Mouse (Mus musculus): ENCODE measurements around the gene Fah.

Fah gene

DNA sequence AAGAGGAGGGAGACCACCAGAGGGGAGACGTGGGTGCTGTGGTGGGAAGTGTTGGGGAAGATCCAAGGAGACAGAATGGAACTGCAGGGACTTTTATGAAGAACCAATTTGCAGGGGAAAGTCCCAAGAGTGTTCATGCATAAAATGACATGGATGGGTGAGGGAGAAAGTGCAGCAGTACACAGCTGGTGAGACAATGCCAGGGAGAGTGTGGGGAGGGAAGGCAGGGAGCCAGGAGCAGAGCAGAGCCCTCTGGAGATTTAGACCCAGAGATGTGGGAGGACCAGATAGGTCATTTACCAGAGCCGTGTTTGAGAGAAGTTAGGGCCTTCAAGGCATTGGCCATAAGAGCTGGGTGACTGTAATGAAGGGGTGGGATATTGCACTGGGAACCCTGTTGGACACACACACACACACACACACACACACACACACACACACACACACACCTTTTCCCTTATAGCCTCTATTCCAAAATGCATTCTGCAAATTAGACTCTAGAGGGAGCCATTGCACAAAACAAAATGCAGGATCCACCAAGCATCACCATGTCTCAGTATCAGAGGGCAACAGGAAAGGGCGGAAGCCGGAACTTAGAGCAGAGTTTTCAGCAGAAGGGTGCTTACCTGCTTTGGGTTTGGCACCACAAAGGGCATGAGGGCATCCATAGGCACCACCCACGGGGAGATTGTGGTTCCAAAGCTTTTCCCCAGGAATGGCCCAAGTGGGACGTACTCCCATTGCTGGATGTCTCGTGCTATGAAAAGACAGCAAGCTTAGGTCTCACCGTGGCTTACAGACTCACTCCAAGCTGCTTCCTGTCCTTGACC is 12.2 kb downstream of the Fah start:
- peak; percentile 53 for DNase-seq

DNA sequence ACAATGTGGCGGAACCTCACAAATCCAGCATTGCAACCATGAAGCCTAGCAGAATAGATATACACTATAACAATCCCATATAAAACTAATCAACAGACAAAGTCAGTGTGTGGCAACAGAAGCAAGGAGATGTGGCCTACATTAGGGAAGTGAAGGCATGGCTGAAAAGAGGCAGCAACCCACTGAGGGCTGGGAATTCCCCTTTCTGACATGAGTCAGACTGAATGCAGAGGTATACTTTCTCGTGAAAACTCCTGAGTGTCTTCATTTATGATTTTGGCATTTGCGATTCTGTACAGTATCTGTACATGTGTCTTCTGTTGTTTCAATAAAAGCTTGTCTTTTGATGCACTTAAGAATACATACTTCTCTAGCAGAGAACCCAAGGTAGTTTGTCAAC is 15.2 kb downstream of the Fah start:
- DNase-seq = no peak

DNA sequence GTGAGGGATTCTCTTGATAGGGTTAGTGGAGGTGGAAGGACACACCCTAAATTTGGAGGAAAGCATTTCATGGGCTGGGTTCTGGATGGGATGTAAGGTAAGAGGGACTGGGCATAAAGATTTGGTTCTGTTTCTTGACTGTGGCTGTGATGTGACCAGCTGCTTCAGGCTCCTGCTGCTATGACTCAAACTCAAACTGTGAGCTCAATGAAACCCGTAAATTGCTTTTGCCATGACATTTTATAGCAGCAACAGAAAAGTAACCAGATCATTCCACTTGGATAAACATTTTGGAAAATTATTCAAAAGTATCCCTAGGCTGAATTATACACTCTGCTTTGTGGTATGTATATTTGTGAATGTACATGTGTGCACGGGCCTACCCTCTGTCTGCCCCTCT is 15.9 kb downstream of the Fah start:
- DNase-seq = no peak

DNA sequence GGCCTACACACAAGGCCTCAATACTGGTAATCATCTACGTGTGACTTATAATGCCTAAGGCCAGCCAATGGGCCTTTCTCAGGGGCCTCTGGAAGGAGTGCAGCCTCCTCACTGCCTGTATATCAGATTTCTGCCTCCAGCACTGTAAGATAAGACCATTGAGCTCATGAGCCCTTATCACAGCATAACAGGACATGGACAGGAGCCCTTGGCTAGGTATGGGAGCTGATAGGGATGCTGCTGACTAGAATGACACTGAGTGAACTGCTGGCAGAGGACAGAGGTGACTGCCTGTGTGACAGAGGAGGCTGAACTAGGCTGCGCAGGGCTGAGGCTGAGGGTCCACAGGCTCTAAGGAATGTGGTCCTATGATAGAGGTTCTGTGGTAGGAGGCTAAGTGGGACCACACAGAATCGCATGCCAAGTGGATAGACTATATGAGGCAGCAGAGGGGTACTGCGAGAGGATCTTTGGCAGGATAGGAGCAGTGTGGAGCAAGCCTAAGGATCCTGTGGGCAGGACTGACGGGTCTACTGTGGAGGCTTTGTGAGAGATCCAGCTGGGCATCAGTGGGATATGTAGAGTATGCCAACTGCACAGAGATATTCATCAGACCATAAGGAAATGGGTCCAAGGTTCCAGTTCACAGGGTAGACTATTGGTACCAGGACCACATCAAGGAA is 19.3 kb downstream of the Fah start:
- DNase-seq = no peak

DNA sequence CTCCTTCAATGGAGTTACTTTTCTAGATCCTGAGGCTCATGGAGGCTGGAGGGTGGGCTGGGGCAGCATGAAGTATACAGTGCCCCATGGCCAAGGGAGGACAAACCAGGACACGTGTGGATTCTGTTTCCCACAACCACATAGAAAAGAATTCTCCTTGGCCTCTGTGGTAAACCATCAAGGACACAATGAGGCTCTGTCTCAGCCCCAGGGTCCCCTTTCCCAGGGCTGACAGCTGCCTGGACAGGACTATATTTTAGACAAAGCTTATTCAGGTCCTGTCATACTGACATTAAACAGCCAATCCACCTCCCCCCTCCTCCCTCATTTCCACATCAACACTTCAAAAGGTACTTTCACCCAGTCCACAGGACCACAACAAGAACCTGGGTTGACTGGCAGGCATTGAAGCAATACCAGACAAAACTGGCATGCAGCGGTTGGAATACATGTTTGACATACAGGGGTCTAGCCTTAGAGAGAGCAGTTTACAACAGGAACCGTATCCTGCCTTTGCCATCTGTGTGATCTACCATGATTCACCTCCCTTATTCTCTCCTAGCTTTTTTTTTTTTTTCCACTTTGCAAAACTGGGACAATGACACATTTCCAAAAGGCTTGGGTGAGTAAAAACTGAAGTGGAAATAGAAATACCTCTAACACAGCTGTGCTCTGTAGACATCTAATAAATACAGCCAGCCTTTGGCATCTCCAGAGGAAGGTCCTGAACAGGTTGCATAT is 20.0 kb downstream of the Fah start:
- no peak for DNase-seq

DNA sequence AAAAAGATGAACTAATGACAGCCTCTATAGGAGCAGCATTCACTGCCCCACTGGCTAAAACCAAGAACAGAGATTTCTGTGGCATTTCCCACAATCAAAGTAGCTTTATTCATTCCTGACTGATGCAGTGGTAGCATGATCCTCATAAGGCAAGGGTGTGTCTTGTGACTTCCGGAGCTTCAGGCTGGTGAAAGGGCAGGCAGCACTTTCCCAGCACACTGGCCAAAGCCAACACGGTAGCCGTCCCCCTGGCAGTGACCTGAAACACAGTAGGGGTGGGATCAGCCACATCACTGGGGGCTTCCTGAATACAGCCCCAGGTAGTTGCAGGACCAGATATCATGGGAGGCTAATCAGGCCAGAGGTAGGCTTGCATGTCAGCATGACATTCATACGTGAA is 21.4 kb downstream of the Fah start:
- no peak for DNase-seq

DNA sequence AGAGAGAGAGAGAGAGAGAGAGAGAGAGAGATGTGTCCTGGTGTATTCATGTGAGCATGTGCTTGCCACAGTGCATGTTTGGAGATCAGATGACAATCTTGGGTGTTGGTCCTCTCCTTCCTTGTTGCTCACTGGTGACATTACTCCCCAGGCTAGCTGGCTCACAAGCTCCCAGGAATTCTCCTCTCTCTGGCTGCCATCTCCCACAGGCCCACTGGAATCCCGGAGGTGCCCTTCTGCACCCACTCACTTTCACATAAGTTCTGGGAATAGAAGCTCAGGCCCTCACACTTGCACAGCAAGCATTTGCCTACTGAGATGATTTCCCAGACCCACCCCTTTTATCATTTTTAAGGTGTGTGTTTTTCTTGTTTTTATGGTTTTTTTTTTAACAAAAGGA is 26.8 kb downstream of the Fah start:
- no peak for DNase-seq

DNA sequence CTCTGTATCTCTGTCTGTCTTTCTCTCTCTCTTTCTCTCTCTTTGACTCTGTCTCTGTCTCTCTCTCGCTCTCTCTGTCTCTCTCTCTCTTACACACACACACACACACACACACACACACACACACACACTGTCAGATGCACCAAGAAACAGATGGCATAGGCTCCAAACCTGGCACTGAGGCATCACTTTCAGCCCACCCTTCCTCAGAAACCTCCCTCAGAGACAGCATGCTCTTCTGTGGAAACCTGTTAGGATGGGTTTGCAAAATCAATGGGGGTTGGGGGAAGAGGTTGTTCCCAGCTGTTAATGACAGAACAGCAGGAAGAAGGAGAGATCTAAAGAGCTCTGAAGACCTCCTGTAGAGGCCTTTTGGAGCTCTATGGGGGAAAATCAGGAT is 27.7 kb downstream of the Fah start:
- no peak for DNase-seq

DNA sequence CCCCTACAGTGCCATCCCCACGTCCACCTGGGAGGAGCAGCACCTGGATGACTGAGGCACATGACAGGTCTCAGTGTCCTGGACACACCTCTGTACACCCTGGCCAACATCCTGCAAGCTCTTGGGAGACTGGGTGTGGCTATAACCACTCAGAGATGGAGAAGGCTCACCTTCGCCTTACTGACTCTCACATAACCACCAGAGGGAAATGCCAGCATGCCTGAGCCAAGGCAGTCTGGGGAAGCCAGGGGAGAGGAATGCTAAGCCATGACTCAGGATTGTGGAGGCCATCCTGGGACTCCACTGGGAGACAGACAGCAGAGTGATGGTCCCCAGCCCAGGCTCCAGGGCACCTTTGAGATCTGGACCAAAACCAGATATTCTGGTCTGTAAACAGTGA is 29.5 kb downstream of the Fah start:
- DNase-seq = no peak

DNA sequence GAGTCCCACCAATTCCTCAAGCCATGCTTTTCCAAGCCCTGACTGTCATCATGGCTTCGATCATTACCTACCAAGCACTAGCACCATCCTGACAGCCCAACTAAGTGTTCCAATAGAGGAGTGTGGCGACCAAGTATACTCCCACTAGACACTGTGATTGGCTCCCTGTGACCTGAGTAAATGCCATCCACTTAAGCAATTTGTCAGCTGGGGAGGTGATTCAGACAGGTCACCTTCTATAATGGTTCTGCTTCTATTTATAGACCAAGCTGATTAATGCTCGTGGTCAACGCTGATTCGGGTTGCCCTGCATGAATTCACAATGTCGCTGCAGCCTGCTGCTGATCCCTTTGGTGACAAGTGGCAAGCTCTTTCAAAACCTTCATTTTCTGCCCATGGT is 40.3 kb downstream of the Fah start:
- no peak for DNase-seq

DNA sequence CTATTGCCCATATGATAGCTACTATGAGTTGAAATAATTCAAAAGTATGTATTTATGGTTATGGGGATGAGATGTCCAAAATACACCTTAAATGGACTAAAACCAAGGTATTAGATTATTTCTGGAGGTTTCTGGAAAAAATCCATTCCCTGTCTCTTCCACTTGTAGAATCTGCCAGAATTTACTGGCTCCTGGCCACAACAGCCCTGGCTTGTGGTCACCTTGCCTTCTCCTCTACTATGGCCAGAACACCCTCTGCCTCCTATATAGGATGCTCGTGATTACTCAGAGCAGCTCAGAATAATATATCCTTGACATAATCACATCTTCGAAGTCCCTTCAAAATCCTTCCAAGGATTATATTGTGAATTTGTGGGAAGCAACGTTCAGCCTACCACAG is 42.3 kb downstream of the Fah start:
- no peak for DNase-seq

DNA sequence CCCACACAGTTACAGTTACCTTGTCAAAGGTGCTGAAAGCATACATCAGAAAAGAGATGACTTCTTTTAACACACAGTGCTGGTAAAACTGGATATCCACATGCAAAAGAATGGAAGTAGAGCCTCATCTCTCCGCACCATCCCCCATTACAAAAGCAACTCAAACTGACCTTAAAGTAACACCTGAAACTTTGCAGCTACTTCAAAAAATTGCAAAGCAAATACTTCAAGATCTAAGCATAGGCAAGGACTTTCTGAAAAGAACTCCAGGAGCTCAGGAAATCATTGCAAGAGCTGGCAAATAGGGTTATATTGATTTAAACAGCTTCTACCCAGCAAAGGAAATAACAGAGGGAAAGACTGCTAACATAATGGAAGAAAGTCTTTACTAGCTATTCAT is 46.0 kb downstream of the Fah start:
- no peak for DNase-seq

DNA sequence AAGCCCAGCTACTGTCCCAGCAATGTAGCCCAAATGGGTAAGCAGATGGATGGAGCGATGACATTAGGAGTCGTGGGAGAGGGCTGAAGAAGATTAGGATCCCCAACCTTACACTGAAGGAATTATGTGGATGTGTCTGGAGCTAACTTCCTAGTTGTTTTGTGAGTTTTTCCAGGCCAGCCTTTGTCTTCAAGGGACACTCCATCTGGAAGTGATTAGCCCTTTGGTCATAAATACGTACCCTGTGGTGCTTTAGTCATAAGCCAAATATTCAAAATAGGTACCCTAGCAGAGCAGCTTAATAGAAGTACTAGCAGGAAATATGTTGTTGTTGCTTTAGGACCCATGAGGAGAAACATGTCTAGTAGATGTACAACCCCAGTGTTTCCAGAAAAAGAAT is 49.2 kb downstream of the Fah start:
- DNase-seq = no peak

DNA sequence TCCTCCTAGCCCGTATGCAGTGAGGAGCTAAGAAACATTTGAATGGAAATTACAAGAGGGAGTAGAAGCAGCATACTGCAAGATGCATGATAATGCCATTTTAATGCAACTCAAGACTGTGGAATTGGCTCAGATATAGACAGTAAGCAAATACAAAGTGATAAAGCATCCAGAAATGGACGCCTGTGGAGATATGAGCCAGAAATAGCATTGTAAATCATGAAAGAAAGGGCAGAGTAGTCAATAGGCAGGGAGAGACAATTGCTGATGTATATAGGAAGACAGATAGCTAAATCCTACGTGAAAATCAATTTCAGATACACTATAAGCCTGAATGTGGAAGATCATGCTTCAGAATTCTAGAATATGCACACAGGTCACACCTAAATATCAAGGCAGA is 51.2 kb downstream of the Fah start:
- DNase-seq = no peak

DNA sequence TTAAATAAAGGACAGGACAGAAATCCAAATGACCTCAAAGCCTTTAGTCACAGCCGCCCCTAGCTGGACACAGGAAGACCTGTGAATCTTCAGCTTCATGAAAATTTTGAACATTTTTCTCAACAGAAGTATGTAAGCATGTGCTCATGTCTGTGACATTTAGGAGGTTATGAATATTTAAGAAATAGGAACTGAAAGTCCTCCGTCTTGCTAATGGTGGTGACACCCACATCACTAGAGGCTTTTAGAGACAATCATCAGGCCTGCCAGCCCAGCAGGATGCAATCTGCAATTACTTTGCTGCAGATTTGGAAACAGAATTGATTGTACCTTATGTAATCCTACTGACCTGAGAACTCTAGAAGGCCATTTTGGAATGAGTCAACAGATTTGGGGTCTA is 55.0 kb downstream of the Fah start:
- no peak for DNase-seq

DNA sequence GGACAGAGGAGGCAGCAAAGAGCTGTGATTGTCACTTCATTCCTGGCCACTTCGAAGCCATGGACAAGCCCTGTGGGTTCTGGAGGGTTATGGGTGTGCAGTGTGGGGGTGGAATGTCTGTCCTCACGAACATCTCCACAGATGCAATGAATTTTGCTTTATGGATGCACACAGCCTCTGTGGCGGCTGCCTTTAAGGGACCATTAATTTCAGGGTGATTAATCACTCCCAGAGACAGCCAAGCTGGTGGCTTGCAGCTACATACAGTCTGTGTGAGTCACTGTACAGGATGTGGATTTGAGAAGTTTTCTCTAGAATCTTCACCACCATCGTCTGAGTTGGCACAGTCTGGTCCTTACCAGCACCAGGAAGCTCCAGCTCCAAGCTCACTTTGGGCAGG is 59.9 kb downstream of the Fah start:
- no peak for DNase-seq

DNA sequence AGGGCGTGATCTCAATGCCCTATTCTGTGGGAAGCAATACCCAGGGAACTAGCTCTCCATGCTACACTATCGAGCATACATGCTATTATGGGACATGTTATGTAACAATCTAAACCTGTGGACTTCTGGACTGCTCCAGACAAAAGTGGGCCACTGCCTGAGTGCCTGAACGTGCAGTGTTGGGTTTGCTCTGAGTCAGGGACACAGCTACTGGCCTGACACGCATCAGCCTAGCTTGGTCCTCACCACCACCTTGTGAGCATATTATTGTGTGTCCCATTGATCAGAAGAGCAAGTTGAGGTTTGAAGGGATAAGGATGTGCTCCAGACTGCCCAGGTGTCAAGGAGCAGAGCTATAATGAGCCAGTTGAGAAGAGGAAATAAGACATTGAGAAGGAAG is 61.6 kb downstream of the Fah start:
- DNase-seq = no peak

Data from kidney, postnatal 14 days (tissue).